Mouse (Mus musculus) heart, embryonic 10.5 days (tissue): ENCODE results near the gene Mthfs. TPM values are rescaled to one million over a fixed set of nuclear protein-coding genes. Genes with fewer than 3 reads are reported as not detected.

Source experiments
- DNase-seq: peaks from one replicate; pipeline ENCODE4 v3.0.0-alpha.2; 2017; ENCODE audit warnings: low spot score
- H3K27ac ChIP-seq: fragments of 300-500 bp; sonication (generic); 2 replicates; pipeline ENCODE4 v1.5.1; 2016; ENCODE audit warnings: mild to moderate bottlenecking
- H3K27me3 ChIP-seq: fragments of 300-500 bp; sonication (generic); 2 replicates; pipeline ENCODE4 v1.6.1; 2016; ENCODE audit warnings: mild to moderate bottlenecking; ENCODE audit not compliant: poor library complexity, insufficient read depth, severe bottlenecking
- H3K36me3 ChIP-seq: fragments of 300-500 bp; sonication (generic); 2 replicates; pipeline ENCODE4 v1.6.1; 2016; ENCODE audit warnings: mild to moderate bottlenecking, moderate library complexity
- H3K4me1 ChIP-seq: fragments of 300-500 bp; sonication (generic); 2 replicates; pipeline ENCODE4 v1.6.1; 2016; ENCODE audit warnings: mild to moderate bottlenecking
- H3K4me3 ChIP-seq: fragments of 300-500 bp; sonication (generic); 2 replicates; pipeline ENCODE4 v1.5.1; 2016; ENCODE audit warnings: mild to moderate bottlenecking, moderate library complexity
- H3K9me3 ChIP-seq: fragments of 300-500 bp; sonication (generic); 2 replicates; pipeline ENCODE4 v1.6.1; 2016; ENCODE audit warnings: mild to moderate bottlenecking, moderate library complexity
- WGBS: fragments of 180-500 bp; shearing (Covaris S2); methylation state at CpG from one replicate; pipeline ENCODE4 v1.1.7; 2016; 5-methylcytosine and 5-hydroxymethylcytosine counted together
- polyA plus RNA-seq: library from polyadenylated mRNA; unstranded; fragments of >200 nt; fragmentation: Nextera tagmentation; extraction: Ambion mirVana; gene quantifications from 2 replicates; pipeline ENCODE4 v1.2.1, GENCODE M21; 2016

Gene Mthfs
- polyA plus RNA-seq, 1 experiment from 2014 or later, result 16.0 TPM

DNA sequence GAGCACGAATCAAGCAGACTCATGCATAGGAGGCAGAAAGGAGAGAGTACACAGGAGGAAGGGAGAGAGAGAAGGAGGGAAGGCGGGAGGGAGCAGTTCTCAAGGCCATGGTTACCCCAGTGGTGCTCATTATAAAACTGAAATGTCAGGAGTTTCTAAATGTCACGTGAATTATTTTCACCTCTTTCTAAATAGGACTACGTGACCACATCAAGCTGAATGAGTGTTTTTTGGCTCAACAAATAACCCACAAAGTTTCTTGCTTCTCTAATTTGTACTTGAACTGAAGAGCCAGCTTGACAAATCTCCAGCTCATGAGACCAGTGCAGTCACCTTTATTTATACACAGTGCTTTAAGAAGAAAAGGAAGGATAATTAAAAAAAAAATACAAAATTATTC lies 56.6 kb downstream of the Mthfs start:
- no peak for DNase-seq
- no peak overlapping the region for H3K27ac ChIP-seq
- no peaks in the 10 kb centered on the region for H3K27me3 ChIP-seq
- no peaks in the 10 kb centered on the region for H3K36me3 ChIP-seq
- WGBS, result 75% methylated on average over 4 of the region's 4 CpGs
- H3K4me1 ChIP-seq, result no peaks in the 10 kb centered on the region
- no peak overlapping the region for H3K4me3 ChIP-seq
- no peaks in the 10 kb centered on the region for H3K9me3 ChIP-seq

DNA sequence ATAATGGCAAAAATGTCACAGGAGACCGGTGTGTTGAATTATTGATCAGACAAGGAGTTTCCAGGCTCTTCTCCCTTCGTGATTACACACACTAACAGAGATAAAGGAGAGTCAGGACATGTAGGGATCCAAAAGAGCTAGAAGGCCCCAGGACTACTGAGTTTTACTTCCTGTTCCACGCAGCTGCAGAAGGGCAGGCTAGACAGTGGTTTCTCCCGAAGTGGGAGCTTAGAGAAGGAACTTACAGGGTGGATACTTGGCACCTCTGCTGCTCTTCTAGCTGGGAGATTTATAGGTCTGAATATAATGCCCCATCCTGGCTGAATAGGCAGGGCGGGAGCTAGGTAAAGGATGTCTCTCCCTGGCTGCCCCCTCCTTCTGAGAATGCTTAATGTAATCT lies 57.1 kb downstream of the Mthfs start:
- Histone ChIP-seq H3K9me3 (no peaks in the 10 kb centered on the region), H3K27me3 (no peaks in the 10 kb centered on the region), H3K4me3 (no peak overlapping the region), H3K4me1 (no peaks in the 10 kb centered on the region), H3K27ac (no peak overlapping the region), H3K36me3 (no peaks in the 10 kb centered on the region)
- DNase-seq, result no peak
- WGBS, result 54% methylated on average over 5 of the region's 5 CpGs

DNA sequence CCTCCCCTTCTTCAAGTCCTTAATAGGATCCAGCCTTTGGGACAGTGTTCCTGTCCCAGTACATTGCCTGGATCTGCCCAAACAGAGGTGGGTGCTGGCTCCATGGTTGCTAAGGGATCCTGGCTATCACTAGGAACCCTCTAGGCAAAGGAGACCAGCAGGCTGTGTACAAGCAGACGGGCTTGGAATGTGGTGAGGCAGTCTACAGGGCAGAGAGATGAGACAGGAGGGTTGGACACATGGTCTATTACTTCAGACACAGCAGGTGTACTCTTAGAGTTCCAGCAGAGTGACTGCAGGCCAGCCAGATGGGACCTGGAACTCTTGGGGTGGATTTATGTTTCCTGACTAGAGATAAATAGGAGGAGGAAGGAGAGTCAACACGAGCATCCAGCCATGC lies 59.9 kb downstream of the Mthfs start:
- Histone ChIP-seq H3K4me3 (no peak overlapping the region), H3K27me3 (no peaks in the 10 kb centered on the region), H3K27ac (no peak overlapping the region), H3K9me3 (no peaks in the 10 kb centered on the region), H3K36me3 (no peaks in the 10 kb centered on the region), H3K4me1 (no peaks in the 10 kb centered on the region; the same call in 1 of the 2 replicates)
- no peak for DNase-seq
- WGBS, result 73% methylated on average over 2 of the region's 2 CpGs

- Histone ChIP-seq H3K4me3 (no peak overlapping the region), H3K36me3 (no peaks in the 10 kb centered on the region), H3K9me3 (no peaks in the 10 kb centered on the region), H3K27ac (no peak overlapping the region), H3K27me3 (no peaks in the 10 kb centered on the region), H3K4me1 (no peaks in the 10 kb centered on the region; the same call in 1 of the 2 replicates)
- 67% methylated on average over 7 of the region's 7 CpGs for WGBS
- DNase-seq, result no peak
Measured at GRCm38 (mm10) chr9:89273766-89274165, 63.3 kb downstream of the Mthfs start.

GRCm38 (mm10) chr9:89278207-89278606 lies 67.7 kb downstream of the Mthfs start:
- no peak overlapping the region for H3K27ac ChIP-seq
- WGBS, result 79% methylated on average over 8 of the region's 8 CpGs
- DNase-seq, result no peak
- no peaks in the 10 kb centered on the region for H3K27me3 ChIP-seq
- no peak overlapping the region for H3K4me3 ChIP-seq
- no peaks in the 10 kb centered on the region for H3K9me3 ChIP-seq
- H3K36me3 ChIP-seq, result no peaks in the 10 kb centered on the region
- H3K4me1 ChIP-seq, result no peaks in the 10 kb centered on the region; the same call in 1 of the 2 replicates

- no peaks in the 10 kb centered on the region for H3K36me3 ChIP-seq
- H3K9me3 ChIP-seq, result no peaks in the 10 kb centered on the region
- no peak for DNase-seq
- 80% methylated on average over 2 of the region's 2 CpGs for WGBS
- no peak overlapping the region for H3K4me3 ChIP-seq
- no peak overlapping the region for H3K27ac ChIP-seq
- no peaks in the 10 kb centered on the region for H3K27me3 ChIP-seq
- H3K4me1 ChIP-seq, result no peaks in the 10 kb centered on the region
Measured at GRCm38 (mm10) chr9:89282374-89283068, 72.0 kb downstream of the Mthfs start.

DNA sequence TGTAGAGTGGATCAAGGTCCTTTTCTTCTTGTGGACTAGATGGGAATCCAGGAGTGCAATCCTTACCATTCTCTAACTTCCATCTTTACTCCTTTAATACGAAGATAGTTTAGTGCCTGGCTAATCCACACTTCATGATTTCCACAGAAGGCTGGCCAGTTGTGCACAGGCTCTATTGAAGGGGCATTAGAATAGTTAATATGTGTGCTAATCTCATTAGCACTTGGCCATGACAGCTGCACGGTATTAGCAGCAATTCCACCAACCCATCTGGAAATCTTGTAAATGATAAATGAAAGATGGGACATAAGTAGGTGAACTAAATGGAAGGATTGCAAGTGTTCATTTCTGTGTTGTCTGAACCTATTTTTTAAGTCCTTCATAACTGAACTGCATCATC lies 77.6 kb downstream of the Mthfs start:
- Histone ChIP-seq H3K27ac (no peak overlapping the region), H3K27me3 (no peaks in the 10 kb centered on the region), H3K9me3 (no peaks in the 10 kb centered on the region), H3K4me3 (no peak overlapping the region), H3K36me3 (no peaks in the 10 kb centered on the region), H3K4me1 (no peaks in the 10 kb centered on the region)
- DNase-seq, result no peak
- WGBS, result 85% methylated on average over 2 of the region's 2 CpGs

DNA sequence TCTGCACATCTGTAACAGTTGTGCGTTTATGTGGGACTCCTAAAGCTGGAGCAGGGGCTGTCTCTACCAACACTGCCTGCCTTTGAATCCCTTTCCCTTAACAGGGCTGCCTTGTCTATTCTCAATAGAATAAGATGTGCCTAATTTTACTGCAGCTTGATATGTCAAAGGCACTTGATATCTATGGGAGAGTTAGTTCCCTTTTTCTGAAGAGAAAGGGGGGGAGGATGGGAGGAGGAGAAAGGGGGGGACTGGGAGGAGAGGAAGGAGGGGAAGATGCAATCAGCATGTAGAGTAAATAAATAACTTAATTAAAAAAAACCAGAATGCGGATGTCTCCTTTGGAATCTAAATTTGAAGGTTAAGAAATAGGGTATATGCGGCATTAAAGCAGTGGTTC lies 82.9 kb downstream of the Mthfs start:
- H3K36me3 ChIP-seq, result no peaks in the 10 kb centered on the region
- H3K4me1 ChIP-seq, result no peaks in the 10 kb centered on the region
- WGBS, result 83% methylated on average over 3 of the region's 3 CpGs
- H3K27me3 ChIP-seq, result no peaks in the 10 kb centered on the region
- no peak overlapping the region for H3K4me3 ChIP-seq
- DNase-seq, result no peak
- no peak overlapping the region for H3K27ac ChIP-seq
- no peaks in the 10 kb centered on the region for H3K9me3 ChIP-seq

DNA sequence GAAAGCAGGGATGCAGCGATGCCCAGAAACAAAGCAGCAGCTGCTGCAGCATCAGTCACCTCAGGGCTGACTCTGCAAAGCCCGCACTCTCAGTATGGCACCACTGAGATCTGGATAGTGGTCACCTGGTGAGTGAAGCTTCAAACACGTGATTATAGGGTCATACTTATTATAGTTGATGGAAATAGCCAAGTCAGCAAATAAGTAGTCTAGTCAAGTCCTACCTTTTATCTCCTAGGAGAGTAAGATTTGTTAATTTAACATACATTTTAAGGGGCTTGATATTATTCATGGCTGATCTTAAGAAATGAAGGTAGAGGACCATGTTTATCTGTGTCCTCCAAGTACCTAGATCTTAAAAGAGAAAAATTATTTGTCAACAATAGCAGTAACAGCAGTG lies 83.6 kb downstream of the Mthfs start:
- DNase-seq, result no peak
- 73% methylated on average over 3 of the region's 3 CpGs for WGBS
- Histone ChIP-seq H3K27ac (no peak overlapping the region), H3K9me3 (no peaks in the 10 kb centered on the region), H3K27me3 (no peaks in the 10 kb centered on the region), H3K36me3 (no peaks in the 10 kb centered on the region), H3K4me3 (no peak overlapping the region), H3K4me1 (no peaks in the 10 kb centered on the region)

DNA sequence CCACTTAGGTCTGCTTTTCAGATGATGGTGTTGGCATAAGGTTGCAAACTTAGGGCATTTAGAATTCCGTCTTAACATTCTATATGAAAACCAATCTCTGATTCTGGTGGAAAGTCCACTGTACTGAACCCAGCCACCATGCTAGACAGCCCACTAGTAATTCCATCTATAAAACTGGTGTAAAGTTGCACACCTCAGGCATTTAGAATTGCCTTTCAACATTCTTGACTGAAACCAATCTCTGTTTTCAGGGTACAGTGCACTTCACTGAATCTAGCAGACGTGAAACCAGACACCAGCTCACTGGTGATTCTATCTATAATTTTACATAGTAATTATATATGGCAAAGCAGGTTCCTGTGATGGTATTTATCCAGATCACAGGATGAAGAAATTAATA lies 95.2 kb downstream of the Mthfs start:
- no peak for DNase-seq
- H3K27me3 ChIP-seq, result no peaks in the 10 kb centered on the region
- H3K27ac ChIP-seq, result no peak overlapping the region
- no peak overlapping the region for H3K4me3 ChIP-seq
- H3K9me3 ChIP-seq, result no peaks in the 10 kb centered on the region
- no peaks in the 10 kb centered on the region for H3K4me1 ChIP-seq
- H3K36me3 ChIP-seq, result no peaks in the 10 kb centered on the region
- 77% methylated on average over 2 of the region's 2 CpGs for WGBS

- no peak for DNase-seq
- Histone ChIP-seq H3K36me3 (no peaks in the 10 kb centered on the region), H3K27me3 (no peaks in the 10 kb centered on the region), H3K9me3 (no peaks in the 10 kb centered on the region), H3K27ac (no peak overlapping the region), H3K4me3 (no peak overlapping the region), H3K4me1 (no peaks in the 10 kb centered on the region)
- WGBS, result 82% methylated on average over 7 of the region's 7 CpGs
Measured at GRCm38 (mm10) chr9:89308357-89309194, 98.1 kb downstream of the Mthfs start.

GRCm38 (mm10) chr9:89309195-89309535 lies 98.7 kb downstream of the Mthfs start:
- Histone ChIP-seq H3K27ac (no peak overlapping the region), H3K4me3 (no peak overlapping the region), H3K27me3 (no peaks in the 10 kb centered on the region), H3K4me1 (no peaks in the 10 kb centered on the region), H3K36me3 (no peaks in the 10 kb centered on the region), H3K9me3 (no peaks in the 10 kb centered on the region)
- 75% methylated on average over 2 of the region's 2 CpGs for WGBS
- no peak for DNase-seq

GRCm38 (mm10) chr9:89311649-89312048 lies 101.2 kb downstream of the Mthfs start:
- H3K27me3 ChIP-seq, result no peaks in the 10 kb centered on the region
- no peaks in the 10 kb centered on the region for H3K36me3 ChIP-seq
- no peak overlapping the region for H3K27ac ChIP-seq
- no peak for DNase-seq
- no peaks in the 10 kb centered on the region for H3K9me3 ChIP-seq
- no peaks in the 10 kb centered on the region for H3K4me1 ChIP-seq
- H3K4me3 ChIP-seq, result no peak overlapping the region
- WGBS, result 79% methylated on average over 2 of the region's 2 CpGs
